Mouse (Mus musculus): Measurements from ENCODE around the gene Cdk5r1. TPM values are rescaled to one million over a fixed set of nuclear protein-coding genes. Genes with fewer than 3 reads are reported as not detected.

The Cdk5r1 gene
- total RNA-seq, 2 experiments from 2014 or later: 2.0 to 3.3 TPM

GRCm38 (mm10) chr11:80479906-80480866 is 3.4 kb downstream of the Cdk5r1 start:
- ATAC-seq (ENCODE audit: poor library complexity, severe bottlenecking): no peak

- ATAC-seq (ENCODE audit: poor library complexity, severe bottlenecking): no peak
These were observed 4.7 kb downstream of the Cdk5r1 start for GRCm38 (mm10) chr11:80481409-80482050.

GRCm38 (mm10) chr11:80482347-80482746 is 5.5 kb downstream of the Cdk5r1 start:
- no peak for ATAC-seq (ENCODE audit: poor library complexity, severe bottlenecking)

GRCm38 (mm10) chr11:80482921-80483320 is 6.1 kb downstream of the Cdk5r1 start:
- no peak for ATAC-seq (ENCODE audit: poor library complexity, severe bottlenecking)

- ATAC-seq (ENCODE audit: poor library complexity, severe bottlenecking): no peak
These were observed 6.8 kb downstream of the Cdk5r1 start for GRCm38 (mm10) chr11:80483536-80484067.

GRCm38 (mm10) chr11:80484191-80484791 is 7.5 kb downstream of the Cdk5r1 start:
- ATAC-seq (ENCODE audit: poor library complexity, severe bottlenecking): no peak

GRCm38 (mm10) chr11:80485120-80485551 is 8.3 kb downstream of the Cdk5r1 start:
- ATAC-seq (ENCODE audit: poor library complexity, severe bottlenecking): no peak

- ATAC-seq (ENCODE audit: poor library complexity, severe bottlenecking): no peak
These were observed 8.9 kb downstream of the Cdk5r1 start for GRCm38 (mm10) chr11:80485622-80486206.

GRCm38 (mm10) chr11:80487904-80488587 is 11.2 kb downstream of the Cdk5r1 start:
- no peak for ATAC-seq (ENCODE audit: poor library complexity, severe bottlenecking)

GRCm38 (mm10) chr11:80489172-80489881 is 12.5 kb downstream of the Cdk5r1 start:
- ATAC-seq (ENCODE audit: poor library complexity, severe bottlenecking): peak; percentile 2; the same call in 1 of the 2 replicates

GRCm38 (mm10) chr11:80489882-80490196 is 13.0 kb downstream of the Cdk5r1 start:
- ATAC-seq (ENCODE audit: poor library complexity, severe bottlenecking): peak; percentile 92

GRCm38 (mm10) chr11:80490831-80491230 is 14.0 kb downstream of the Cdk5r1 start:
- no peak for ATAC-seq (ENCODE audit: poor library complexity, severe bottlenecking)

GRCm38 (mm10) chr11:80493186-80493585 is 16.4 kb downstream of the Cdk5r1 start:
- ATAC-seq (ENCODE audit: poor library complexity, severe bottlenecking): no peak

GRCm38 (mm10) chr11:80494852-80495251 is 18.0 kb downstream of the Cdk5r1 start:
- ATAC-seq (ENCODE audit: poor library complexity, severe bottlenecking): peak; percentile 74

- ATAC-seq (ENCODE audit: poor library complexity, severe bottlenecking): no peak
These were observed 19.1 kb downstream of the Cdk5r1 start for GRCm38 (mm10) chr11:80495972-80496371.

GRCm38 (mm10) chr11:80496640-80497039 is 19.8 kb downstream of the Cdk5r1 start:
- ATAC-seq (ENCODE audit: poor library complexity, severe bottlenecking): no peak

GRCm38 (mm10) chr11:80497225-80497919 is 20.5 kb downstream of the Cdk5r1 start:
- no peak for ATAC-seq (ENCODE audit: poor library complexity, severe bottlenecking)

- ATAC-seq (ENCODE audit: poor library complexity, severe bottlenecking): no peak
These were observed 21.7 kb downstream of the Cdk5r1 start for GRCm38 (mm10) chr11:80498328-80499070.

All from megakaryocyte, adult 5-6 weeks (primary cell).